Mouse (Mus musculus): Measurements from ENCODE around the gene Strn. TPM values are rescaled to one million over a fixed set of nuclear protein-coding genes. Genes with fewer than 3 reads are reported as not detected.

Gene Strn
- 9.6 and 11.7 TPM in 2 replicates for polyA plus RNA-seq (2012; rRNA removed)

GRCm38 (mm10) chr17:78737096-78737495, at the start of gene Strn:
Strn (minus strand) TSS chr17:78737196.
- DNase-seq (ENCODE audit: low read depth), result no peak

GRCm38 (mm10) chr17:78778765-78779164, 41.8 kb upstream of the Strn start:
- DNase-seq (ENCODE audit: low read depth), result no peak

- DNase-seq (ENCODE audit: low read depth), result no peak
These were observed 35.3 kb upstream of the Strn start for GRCm38 (mm10) chr17:78772317-78772716.

GRCm38 (mm10) chr17:78770932-78771331, 33.9 kb upstream of the Strn start:
- no peak for DNase-seq (ENCODE audit: low read depth)

- DNase-seq (ENCODE audit: low read depth), result no peak
These were observed 32.3 kb upstream of the Strn start for GRCm38 (mm10) chr17:78769341-78769740.

- no peak for DNase-seq (ENCODE audit: low read depth)
These were observed 31.9 kb upstream of the Strn start for GRCm38 (mm10) chr17:78768937-78769336.

GRCm38 (mm10) chr17:78767546-78767945, 30.6 kb upstream of the Strn start:
- no peak for DNase-seq (ENCODE audit: low read depth)

- no peak for DNase-seq (ENCODE audit: low read depth)
These were observed 29.1 kb upstream of the Strn start for GRCm38 (mm10) chr17:78766084-78766483.

GRCm38 (mm10) chr17:78763272-78763671, 26.3 kb upstream of the Strn start:
- DNase-seq (ENCODE audit: low read depth), result no peak

- no peak for DNase-seq (ENCODE audit: low read depth)
These were observed 16.1 kb upstream of the Strn start for GRCm38 (mm10) chr17:78752938-78753655.

GRCm38 (mm10) chr17:78752064-78752463, 15.1 kb upstream of the Strn start:
- DNase-seq (ENCODE audit: low read depth), result no peak

- DNase-seq (ENCODE audit: low read depth), result no peak
These were observed 11.4 kb upstream of the Strn start for GRCm38 (mm10) chr17:78748440-78748839.

- DNase-seq (ENCODE audit: low read depth), result no peak
These were observed 1.4 kb upstream of the Strn start for GRCm38 (mm10) chr17:78738416-78738815.

GRCm38 (mm10) chr17:78737771-78738170, 775 bp upstream of the Strn start:
- DNase-seq (ENCODE audit: low read depth), result no peak

- no peak for DNase-seq (ENCODE audit: low read depth)
These were observed 465 bp downstream of the Strn start for GRCm38 (mm10) chr17:78736473-78736988.

- no peak for DNase-seq (ENCODE audit: low read depth)
These were observed 1.1 kb downstream of the Strn start for GRCm38 (mm10) chr17:78735731-78736472.

- no peak for DNase-seq (ENCODE audit: low read depth)
These were observed 2.2 kb downstream of the Strn start for GRCm38 (mm10) chr17:78734806-78735205.

GRCm38 (mm10) chr17:78732056-78732455, 4.9 kb downstream of the Strn start:
- no peak for DNase-seq (ENCODE audit: low read depth)

- peak; percentile 79 for DNase-seq (ENCODE audit: low read depth)
These were observed 10.1 kb downstream of the Strn start for GRCm38 (mm10) chr17:78726746-78727449.

- DNase-seq (ENCODE audit: low read depth), result no peak
These were observed 12.4 kb downstream of the Strn start for GRCm38 (mm10) chr17:78724461-78725055.

- DNase-seq (ENCODE audit: low read depth), result no peak
These were observed 15.3 kb downstream of the Strn start for GRCm38 (mm10) chr17:78721690-78722089.

- no peak for DNase-seq (ENCODE audit: low read depth)
These were observed 17.9 kb downstream of the Strn start for GRCm38 (mm10) chr17:78719086-78719485.
